Mouse (Mus musculus): Measurements from ENCODE around the gene Mfsd12. TPM values are rescaled to one million over a fixed set of nuclear protein-coding genes. Genes with fewer than 3 reads are reported as not detected.
A peak's percentile ranks its signal among the peaks of the same experiment; 100 is the strongest.

The Mfsd12 gene
- total RNA-seq, 2 experiments from 2014 or later, result 12.5 to 13.7 TPM

DNA sequence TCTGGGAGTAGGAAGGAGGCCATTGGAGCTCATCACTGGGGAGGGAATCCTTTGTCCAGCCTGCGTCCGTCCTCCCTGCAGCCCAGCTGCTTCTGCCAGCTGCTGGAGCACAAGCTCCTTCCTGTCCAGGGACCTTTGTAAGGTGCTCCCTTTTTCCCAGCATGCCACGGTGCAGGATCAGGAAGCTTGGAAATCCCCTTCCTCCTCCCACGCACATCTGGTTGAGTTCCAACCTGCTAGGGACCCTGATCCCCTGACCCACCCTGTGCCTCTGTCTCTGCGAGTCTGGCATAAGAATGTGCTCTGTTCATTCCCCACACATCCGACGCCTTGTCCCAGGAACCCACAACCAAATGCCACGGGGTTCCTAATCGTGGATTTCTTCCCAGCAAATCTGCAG is 53.7 kb downstream of the Mfsd12 start:
- DNase-seq (ENCODE audit: low spot score), result no peak
- intact Hi-C loops (cut with DNase I), result no loop called here

DNA sequence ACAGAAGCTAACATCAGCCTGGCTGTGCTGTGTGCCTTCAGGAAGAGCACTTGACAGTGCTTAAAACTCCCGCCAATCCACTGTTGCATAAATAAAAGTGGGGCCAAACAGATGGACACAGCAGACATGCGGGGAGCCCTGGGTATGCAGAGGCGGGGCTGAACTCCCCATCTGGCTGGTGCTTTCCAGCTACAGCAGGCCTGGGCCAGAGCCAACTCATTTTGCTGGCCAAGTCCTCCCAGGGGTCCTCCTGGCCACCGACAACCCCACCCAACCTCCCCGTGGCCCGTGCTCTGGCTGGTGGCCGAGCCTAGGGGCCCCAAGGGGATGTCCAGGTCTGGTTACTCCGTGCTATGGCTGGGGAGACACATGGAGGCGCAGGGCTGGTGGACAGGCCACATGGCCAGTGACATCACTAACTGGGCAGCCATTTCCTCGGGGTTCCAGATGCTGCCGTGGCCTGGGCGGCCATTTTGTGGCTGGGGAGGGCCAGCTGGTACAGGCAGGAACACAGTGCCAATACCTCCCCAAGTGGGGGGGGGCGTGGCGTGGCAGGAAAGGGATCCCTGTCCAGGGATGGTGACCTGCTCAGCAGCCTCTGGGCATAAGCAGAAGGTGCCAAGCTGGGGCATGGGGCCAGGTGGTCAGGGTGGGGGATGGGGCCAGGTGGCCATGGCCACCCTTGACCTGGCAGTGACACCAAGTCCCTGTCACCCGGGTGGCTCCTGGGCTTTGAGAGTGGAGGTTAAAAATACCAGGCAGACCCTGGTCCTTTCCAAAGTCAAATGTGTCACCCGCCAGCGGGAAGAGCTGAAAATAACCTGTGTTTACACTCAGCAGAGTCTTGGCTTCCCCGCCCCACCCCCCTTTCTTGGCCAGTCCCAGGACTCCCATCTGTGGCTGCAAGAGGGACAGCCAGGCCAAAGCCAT is 54.4 kb downstream of the Mfsd12 start:
- intact Hi-C loops (cut with DNase I), result loop anchor here (1.0 kb wide), 1 partner anchor 19 kb away; no protein-coding TSS in a partner anchor

DNA sequence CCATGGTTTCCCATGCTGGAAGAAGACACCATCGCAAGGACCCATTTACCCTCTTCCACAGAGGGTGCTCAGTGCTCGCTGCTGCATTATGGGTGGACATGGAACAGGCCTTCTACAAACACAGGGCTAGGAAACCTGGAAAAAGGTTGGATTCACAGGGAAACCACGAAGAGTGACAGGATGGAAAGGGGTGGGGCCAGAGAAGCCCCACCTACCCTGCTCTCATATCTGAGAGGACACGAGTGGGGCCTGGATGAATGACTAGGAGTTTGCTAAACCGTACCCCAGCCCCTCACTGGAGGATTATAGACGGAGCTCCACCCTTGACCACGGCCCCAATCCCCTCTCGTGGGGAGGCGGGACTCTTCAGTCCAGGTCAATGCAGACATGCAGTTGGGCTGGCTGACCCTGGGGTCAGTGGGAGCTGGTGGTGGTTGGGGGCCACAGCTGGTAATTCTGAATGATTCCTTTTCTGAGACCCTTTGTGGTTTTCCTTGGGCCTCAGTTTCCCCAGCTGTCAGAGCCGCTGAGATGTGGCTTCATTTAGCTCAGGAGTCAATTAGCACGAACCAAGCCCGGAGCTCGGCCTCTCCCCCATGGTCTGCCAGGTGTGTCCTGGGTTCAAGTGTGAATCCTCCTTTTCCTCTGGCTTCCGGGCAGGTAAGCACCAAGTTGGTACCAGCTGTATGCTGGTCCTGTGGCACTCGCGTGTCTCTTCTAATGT is 55.5 kb downstream of the Mfsd12 start:
- no peak for DNase-seq (ENCODE audit: low spot score)

More for the DNA sequence above, 54.4 kb downstream of the Mfsd12 start:
- DNase-seq (ENCODE audit: low spot score), result peak; percentile 96

DNA sequence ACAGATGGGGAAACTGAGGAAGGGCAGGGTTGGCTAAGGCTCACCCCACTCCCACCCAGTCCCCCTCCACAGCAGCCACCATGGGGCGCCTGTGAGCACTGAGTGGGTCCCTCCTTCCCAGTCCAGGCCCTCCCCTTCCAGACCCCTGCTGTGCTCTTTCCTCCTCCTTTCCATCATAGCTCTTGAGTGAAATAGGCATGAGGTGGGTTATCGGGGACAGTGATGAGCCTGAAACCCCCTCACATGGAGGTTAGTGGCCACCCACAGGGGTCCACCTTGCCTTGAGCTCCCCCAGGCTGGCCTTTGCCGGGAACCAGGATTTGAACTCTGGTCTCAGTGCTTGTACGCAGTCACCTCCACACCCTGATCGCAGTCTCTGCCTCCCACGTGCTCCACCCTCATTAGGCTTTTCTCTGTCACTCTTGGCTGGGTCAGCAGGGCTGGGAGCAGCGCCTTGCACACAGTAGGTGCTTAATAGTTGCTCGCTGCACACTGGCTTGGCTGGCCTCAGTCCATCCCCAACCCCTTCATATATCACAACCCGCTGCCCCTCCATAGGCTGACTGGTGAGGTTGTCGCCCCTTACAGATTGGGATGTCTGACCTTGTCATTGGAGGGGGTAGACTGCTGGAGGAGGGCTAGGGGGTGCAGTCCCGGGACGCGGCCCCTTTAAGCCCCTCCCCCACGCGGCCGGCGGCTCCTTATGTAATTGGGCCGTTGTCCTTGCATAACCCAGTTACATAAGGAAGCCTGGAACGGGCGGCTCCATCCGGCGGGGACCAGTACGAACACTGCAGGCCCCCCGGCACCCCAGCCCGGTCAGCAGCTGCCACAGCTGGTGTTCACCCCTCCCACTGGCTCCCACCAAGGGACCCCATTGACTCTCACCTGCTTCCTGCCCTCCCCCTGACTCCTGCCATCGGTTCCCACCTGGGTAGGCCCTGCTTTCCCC is 56.3 kb downstream of the Mfsd12 start:
- intact Hi-C loops (cut with DNase I), result no loop called here

More for the DNA sequence above, 55.5 kb downstream of the Mfsd12 start:
- intact Hi-C loops (cut with DNase I), result loop anchor here (1.0 kb wide), 1 partner anchor 18 kb away; no protein-coding TSS in a partner anchor

DNA sequence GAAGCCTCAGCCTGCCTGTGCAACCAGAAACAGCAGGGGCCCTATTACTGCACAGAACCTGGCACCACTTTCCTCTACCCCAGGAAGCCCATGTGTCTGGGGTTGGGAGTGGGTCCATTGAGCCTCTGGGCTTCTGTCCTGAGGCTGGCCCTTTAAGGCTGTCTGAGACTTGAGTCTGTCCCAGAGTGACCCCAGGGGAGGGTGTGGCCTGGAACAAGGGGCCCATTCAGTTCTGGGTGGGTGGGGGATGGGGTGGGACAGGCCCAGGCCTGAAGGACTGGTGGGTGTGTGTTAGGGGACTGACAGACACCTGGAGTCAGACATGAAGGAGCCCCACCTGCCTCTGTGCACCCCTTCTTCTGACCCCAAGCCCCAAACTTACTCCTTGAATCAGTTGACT is 57.4 kb downstream of the Mfsd12 start:
- no peak for DNase-seq (ENCODE audit: low spot score)
- intact Hi-C loops (cut with DNase I), result no loop called here

More for the DNA sequence above, 56.3 kb downstream of the Mfsd12 start:
- peak; percentile 89 for DNase-seq (ENCODE audit: low spot score)

DNA sequence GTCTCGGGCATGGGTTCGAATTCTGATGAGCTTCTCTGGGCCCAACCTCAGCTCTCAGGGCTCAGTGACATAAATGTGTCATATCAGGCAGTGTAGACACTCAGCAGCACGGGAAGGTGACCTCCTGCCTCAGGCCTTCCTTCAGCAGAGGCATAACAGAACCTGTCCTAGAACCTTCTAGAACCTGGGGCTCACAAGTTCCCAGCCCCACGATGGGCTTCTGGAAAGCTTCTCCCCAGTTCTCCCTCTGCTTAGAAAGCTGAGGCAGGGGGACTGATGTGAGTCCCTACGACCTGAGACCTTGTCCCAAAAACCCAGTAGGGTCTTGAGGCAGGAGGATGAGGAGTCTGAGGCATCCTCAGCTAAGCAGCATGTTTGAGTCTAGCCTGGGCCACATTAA is 57.9 kb downstream of the Mfsd12 start:
- DNase-seq (ENCODE audit: low spot score), result no peak
- intact Hi-C loops (cut with DNase I), result no loop called here

Small RNA genes within 50 kb of the gene (microRNA-seq; reads per million reads assigned to microRNA genes)
- not detected for gene Mir6913

Other genes starting within 250 kb of the Mfsd12 start
- 10 to 100 TPM; 34.5 to 42.2 TPM for gene Zbtb7a, start 222.3 kb upstream of the Mfsd12 start, total RNA-seq (2021)
- 10 to 100 TPM; 15.6 to 17.4 TPM for gene Pias4, start 189.6 kb upstream of the Mfsd12 start, total RNA-seq (2021)
- 1,000 to 10,000 TPM in 1 of 2 experiments, 100 to 1,000 TPM in 1; 925 to 1,035 TPM for gene Eef2, start 180.9 kb upstream of the Mfsd12 start, total RNA-seq (2021)
- gene Dapk3, start 174.5 kb upstream of the Mfsd12 start, total RNA-seq (2021), result 10 to 100 TPM; 26.4 to 28.7 TPM
- gene 4930442H23Rik, start 173.6 kb upstream of the Mfsd12 start, total RNA-seq (2021), result not detected
- 10 to 100 TPM in 1 of 2 experiments, 1 to 10 TPM in 1; 6.9 to 13.4 TPM for gene Nmrk2, start 155.4 kb upstream of the Mfsd12 start, total RNA-seq (2021)
- under 1 TPM; 0.05 to 0.06 TPM for gene Atcay, start 126.7 kb upstream of the Mfsd12 start, total RNA-seq (2021)
- 1 to 10 TPM; 2.2 to 2.8 TPM for gene Zfr2, start 124.3 kb upstream of the Mfsd12 start, total RNA-seq (2021)
- gene Matk, start 104.6 kb upstream of the Mfsd12 start, total RNA-seq (2021), result under 1 TPM; 0.42 to 0.61 TPM
- gene Mrpl54, start 90.6 kb upstream of the Mfsd12 start, total RNA-seq (2021), result 10 to 100 TPM; 93.8 to 96.6 TPM
- 100 to 1,000 TPM in 1 of 2 experiments, 10 to 100 TPM in 1; 98.4 to 123 TPM for gene Apba3, start 90.5 kb upstream of the Mfsd12 start, total RNA-seq (2021)
- gene Tjp3, start 65.9 kb upstream of the Mfsd12 start, total RNA-seq (2021), result not detected
- 10 to 100 TPM; 30.0 to 33.7 TPM for gene Pip5k1c, start 64.5 kb upstream of the Mfsd12 start, total RNA-seq (2021)
- 10 to 100 TPM; 13.5 to 16.6 TPM for gene Cactin, start 36.4 kb upstream of the Mfsd12 start, total RNA-seq (2021)
- 1 to 10 TPM; 4.8 to 5.7 TPM for gene Tbxa2r, start 28.8 kb upstream of the Mfsd12 start, total RNA-seq (2021)
- gene Gipc3, start 14.2 kb upstream of the Mfsd12 start, total RNA-seq (2021), result 1 to 10 TPM; 4.8 to 5.4 TPM
- gene Hmg20b, start 7.0 kb upstream of the Mfsd12 start, total RNA-seq (2021), result 10 to 100 TPM; 68.7 to 70.2 TPM
- gene 4930404N11Rik, start 8.3 kb downstream of the Mfsd12 start, total RNA-seq (2021), result 1 to 10 TPM in 1 of 2 experiments, under 1 TPM in 1; 0.78 to 1.2 TPM
- 10 to 100 TPM; 27.7 to 32.3 TPM for gene Fzr1, start 21.0 kb downstream of the Mfsd12 start, total RNA-seq (2021)
- 10 to 100 TPM; 52.0 to 56.2 TPM for gene Dohh, start 26.9 kb downstream of the Mfsd12 start, total RNA-seq (2021)
- gene Gm48551, start 27.0 kb downstream of the Mfsd12 start, total RNA-seq (2021), result under 1 TPM; 0.61 to 0.78 TPM
- under 1 TPM in 1 of 2 experiments, not detected in 1; 0.70 TPM for gene Gm48552, start 31.5 kb downstream of the Mfsd12 start, total RNA-seq (2021)
- 1 to 10 TPM; 2.0 TPM for gene Smim24, start 35.6 kb downstream of the Mfsd12 start, total RNA-seq (2021)
- gene Nfic, start 98.1 kb downstream of the Mfsd12 start, total RNA-seq (2021), result 100 to 1,000 TPM; 110 to 130 TPM
- gene Celf5, start 125.2 kb downstream of the Mfsd12 start, total RNA-seq (2021), result under 1 TPM; 0.17 to 0.47 TPM
- gene Ncln, start 138.9 kb downstream of the Mfsd12 start, total RNA-seq (2021), result 10 to 100 TPM; 65.3 to 65.6 TPM
- gene S1pr4, start 142.6 kb downstream of the Mfsd12 start, total RNA-seq (2021), result 1 to 10 TPM; 1.0 to 1.1 TPM
- 1 to 10 TPM in 1 of 2 experiments, under 1 TPM in 1; 0.81 to 1.0 TPM for gene Gna15, start 166.7 kb downstream of the Mfsd12 start, total RNA-seq (2021)
- gene Gna11, start 187.7 kb downstream of the Mfsd12 start, total RNA-seq (2021), result 10 to 100 TPM; 49.6 to 54.6 TPM
- gene Aes, start 202.0 kb downstream of the Mfsd12 start, total RNA-seq (2021), result 1,000 to 10,000 TPM; 1,086 to 1,128 TPM
- 1 to 10 TPM; 8.4 to 9.7 TPM for gene Tle2, start 217.1 kb downstream of the Mfsd12 start, total RNA-seq (2021)
- 1 to 10 TPM; 6.7 to 7.4 TPM for gene Tle6, start 243.6 kb downstream of the Mfsd12 start, total RNA-seq (2021)
- gene BC025920, start 248.8 kb downstream of the Mfsd12 start, total RNA-seq (2021), result 1 to 10 TPM; 1.9 to 2.8 TPM